Mouse (Mus musculus) brain, embryonic 14.5 days (tissue): ENCODE data around the gene Prkag3.

ENCODE experiments used
- CTCF ChIP-seq: fragments of 200-500 bp; IDR thresholded peaks from 2 replicates; pipeline ENCODE4 v1.5.1; 2012; ENCODE audit warnings: inconsistent platforms, mild to moderate bottlenecking, moderate library complexity, borderline replicate concordance; ENCODE audit not compliant: insufficient read depth, insufficient read length; ENCODE audit errors: extremely low read depth
- POLR2A ChIP-seq: fragments of 200-500 bp; IDR thresholded peaks from 2 replicates; pipeline ENCODE4 v1.6.1; 2012; ENCODE audit warnings: mild to moderate bottlenecking, inconsistent platforms, borderline replicate concordance; ENCODE audit not compliant: poor library complexity, insufficient read depth, insufficient read length, severe bottlenecking; ENCODE audit errors: extremely low read depth

GRCm38 (mm10) chr1:74759773-74760172 is 10.8 kb upstream of the Prkag3 start:
- peak; percentile 61; the same call in 1 of the 2 replicates for TF ChIP-seq CTCF
- TF ChIP-seq POLR2A: no peak
